Mouse (Mus musculus): Measurements from ENCODE around the gene Atp1a1.

- no peak for TF ChIP-seq CTCF (IDR thresholded peaks at IDR 0.05; ENCODE audit: low read depth)
- no peak for TF ChIP-seq EP300 (optimal IDR thresholded peaks at IDR 0.05)
These were observed 14.5 kb upstream of the Atp1a1 start for GRCm38 (mm10) chr3:101619017-101619416.
